Mouse (Mus musculus) CD4-positive, CD25-positive, alpha-beta regulatory T cell, adult 9 weeks (primary cell): ENCODE measurements around the gene Slamf7. TPM values are rescaled to one million over a fixed set of nuclear protein-coding genes. Genes with fewer than 3 reads are reported as not detected.

Experiments used
- polyA plus RNA-seq: library from polyadenylated mRNA; unstranded; fragments of 100-300 nt; shearing (Covaris generic); gene quantifications from one replicate; pipeline ENCODE4 v1.2.1, GENCODE M21; 2017

Gene Slamf7
- 17.8 TPM for polyA plus RNA-seq

DNA sequence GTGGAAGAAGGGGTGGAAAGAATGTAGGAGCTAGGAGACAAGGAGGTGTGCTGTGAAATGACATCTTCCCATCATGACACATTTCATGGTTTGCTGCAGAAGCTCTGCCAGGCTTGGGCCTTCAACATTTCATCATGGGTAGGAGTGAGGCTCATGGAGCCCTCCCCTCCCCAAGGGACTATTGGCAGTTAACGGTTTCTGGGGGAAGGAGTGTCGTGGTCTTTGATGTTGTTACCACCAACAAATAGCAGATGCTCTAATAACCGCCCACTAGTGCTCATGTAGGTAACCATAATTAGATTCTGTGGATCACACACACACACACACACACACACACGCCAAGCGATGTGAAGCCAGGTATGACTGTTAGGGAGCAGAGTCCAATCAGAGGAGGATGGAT is at the start of gene Slamf7:
Gene Slamf7, minus strand, starts transcription at position 302 of the 400 bp plus-strand sequence.

DNA sequence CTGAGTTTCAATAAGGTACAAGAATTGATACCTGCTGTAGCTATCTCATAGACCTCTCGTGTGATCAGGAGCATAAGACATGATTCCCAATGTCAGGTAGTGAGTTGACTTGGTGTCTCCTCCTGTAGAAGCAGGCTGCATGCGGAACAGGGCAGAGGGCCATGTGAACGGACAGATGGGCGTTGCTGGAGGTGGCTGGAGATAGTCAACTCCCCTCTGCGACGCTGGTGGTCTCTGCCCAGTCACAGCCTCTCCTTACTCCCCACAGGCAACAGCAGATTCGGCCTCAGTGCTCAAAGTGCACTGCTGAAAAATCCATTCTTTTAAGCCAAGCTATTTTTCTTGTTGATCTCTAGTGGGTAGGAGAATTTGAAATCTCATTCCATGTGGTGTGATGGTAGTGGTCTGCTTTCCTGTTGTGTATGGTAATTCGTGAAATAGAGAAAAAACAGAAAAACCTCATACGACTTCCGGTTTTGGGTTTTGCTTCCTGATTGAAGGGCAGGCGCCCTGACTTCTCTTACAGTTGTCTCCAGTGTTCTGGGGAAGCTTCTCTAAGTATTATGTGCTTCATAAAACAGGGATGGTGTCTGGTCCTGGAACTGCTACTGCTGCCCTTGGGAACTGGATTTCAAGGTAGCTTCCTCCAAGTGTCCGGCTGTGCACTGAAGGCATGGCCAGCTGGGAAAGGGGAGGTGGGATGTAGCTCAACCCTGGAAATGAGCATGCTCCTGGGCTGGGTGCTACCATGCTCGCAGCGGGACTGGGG is 28.9 kb upstream of the Slamf7 start, which contains the start of gene Cd48:
Gene Cd48, plus strand, starts transcription at position 479 of the 769 bp plus-strand sequence.

DNA sequence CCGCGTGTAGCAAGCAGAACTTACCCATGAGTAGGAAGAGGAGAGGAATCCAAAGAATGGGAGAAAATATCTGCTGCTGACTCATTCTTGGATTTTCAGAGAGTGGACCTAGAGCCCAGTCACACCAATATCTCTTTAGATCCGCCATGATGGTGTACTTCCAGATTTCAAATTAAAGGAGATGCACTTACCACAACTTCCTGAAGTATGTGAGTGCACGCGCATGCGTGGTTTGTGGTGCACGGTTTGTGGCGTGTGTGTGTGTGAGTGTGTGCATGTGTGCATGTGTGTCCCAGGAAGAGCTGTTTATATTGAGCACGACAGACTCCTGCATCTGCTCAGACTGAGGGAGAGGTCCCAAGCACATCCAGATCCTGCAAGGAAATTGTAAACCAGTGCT is 45.7 kb downstream of the Slamf7 start, which contains the start of gene Ly9:
Gene Ly9, minus strand, starts transcription at position 235 of the 400 bp plus-strand sequence.

Other genes starting within 250 kb of the Slamf7 start
- 102 TPM for gene Usf1, start 241.7 kb downstream of the Slamf7 start, polyA plus RNA-seq
- 5.9 TPM for gene Tstd1, start 234.2 kb downstream of the Slamf7 start, polyA plus RNA-seq
- 0.93 TPM for gene F11r, start 215.5 kb downstream of the Slamf7 start, polyA plus RNA-seq
- 9.7 TPM for gene Alyref2, start 149.6 kb downstream of the Slamf7 start, polyA plus RNA-seq
- not detected for gene Itln1, start 117.7 kb downstream of the Slamf7 start, polyA plus RNA-seq
- 0.69 TPM for gene Cd244a, start 93.8 kb downstream of the Slamf7 start, polyA plus RNA-seq
- gene Ly9, start 45.6 kb downstream of the Slamf7 start, polyA plus RNA-seq = 162 TPM
- gene Cd48, start 29.0 kb upstream of the Slamf7 start, polyA plus RNA-seq = 544 TPM
- 97.2 TPM for gene Slamf1, start 114.1 kb upstream of the Slamf7 start, polyA plus RNA-seq
- gene Cd84, start 186.7 kb upstream of the Slamf7 start, polyA plus RNA-seq = 161 TPM
- gene Gm10521, start 242.6 kb upstream of the Slamf7 start, polyA plus RNA-seq = 0.77 TPM